Mouse (Mus musculus) liver, embryonic 13.5 days (tissue): Measurements from ENCODE around the gene Clec12a. TPM values are rescaled to one million over a fixed set of nuclear protein-coding genes. Genes with fewer than 3 reads are reported as not detected.

Source experiments
- ATAC-seq: fragments of 200-750 bp; cut with Nextera tagmentation; 2 replicates; pipeline ENCODE4 v1.8.0; 2017; ENCODE audit warnings: low read depth, mild to moderate bottlenecking, moderate number of reproducible peaks, moderate library complexity
- DNase-seq: peaks from one replicate; pipeline ENCODE4 v3.0.0; 2022
- H3K27ac ChIP-seq: fragments of 300-500 bp; sonication (generic); 2 replicates; pipeline ENCODE4 v1.5.1; 2015; ENCODE audit warnings: moderate library complexity, mild to moderate bottlenecking, inconsistent platforms
- H3K27me3 ChIP-seq: fragments of 300-500 bp; sonication (generic); 2 replicates; pipeline ENCODE4 v1.6.1; 2015; ENCODE audit warnings: mild to moderate bottlenecking, inconsistent platforms
- H3K36me3 ChIP-seq: fragments of 300-500 bp; sonication (generic); 2 replicates; pipeline ENCODE4 v1.6.1; 2015; ENCODE audit warnings: mild to moderate bottlenecking, inconsistent platforms
- H3K4me1 ChIP-seq: fragments of 300-500 bp; sonication (generic); replicated peaks from 2 replicates; pipeline ENCODE4 v1.6.1; 2015; ENCODE audit warnings: inconsistent platforms
- H3K4me2 ChIP-seq: fragments of 300-500 bp; sonication (generic); 2 replicates; pipeline ENCODE4 v1.6.1; 2015; ENCODE audit warnings: inconsistent platforms, mild to moderate bottlenecking, moderate library complexity
- H3K4me3 ChIP-seq: fragments of 300-500 bp; sonication (generic); replicated peaks from 2 replicates; pipeline ENCODE4 v1.5.1; 2015; ENCODE audit warnings: mild to moderate bottlenecking, inconsistent platforms
- H3K9ac ChIP-seq: fragments of 300-500 bp; sonication (generic); 2 replicates; pipeline ENCODE4 v1.6.1; 2015; ENCODE audit warnings: mild to moderate bottlenecking, inconsistent platforms
- H3K9me3 ChIP-seq: fragments of 300-500 bp; sonication (generic); replicated peaks from 2 replicates; pipeline ENCODE4 v1.6.1; 2016; ENCODE audit warnings: inconsistent platforms
- WGBS: fragments of 180-500 bp; shearing (Covaris S2); methylation state at CpG from one replicate; pipeline ENCODE4 v1.1.7; 2015; ENCODE audit not compliant: insufficient replicate concordance; 5-methylcytosine and 5-hydroxymethylcytosine counted together
- polyA plus RNA-seq: library from polyadenylated mRNA; unstranded; fragments of >200 nt; fragmentation: Nextera tagmentation; extraction: Ambion mirVana; gene quantifications from 2 replicates; pipeline ENCODE4 v1.2.1, GENCODE M21; 2015

Clec12a gene
- polyA plus RNA-seq, 1 experiment from 2014 or later, result 5.7 TPM

GRCm38 (mm10) chr6:129380454-129380853 is 38.0 kb downstream of the Clec12a start:
- no peak overlapping the region for H3K27ac ChIP-seq
- no peak overlapping the region for H3K9ac ChIP-seq
- no peak overlapping the region for H3K4me2 ChIP-seq
- WGBS, result 62% methylated on average over 4 of the region's 4 CpGs
- no peaks in the 10 kb centered on the region for H3K4me1 ChIP-seq
- no peak for DNase-seq
- H3K27me3 ChIP-seq, result no peaks in the 10 kb centered on the region
- no peaks in the 10 kb centered on the region for H3K36me3 ChIP-seq
- H3K9me3 ChIP-seq, result no peaks in the 10 kb centered on the region
- ATAC-seq, result no peak
- no peak overlapping the region for H3K4me3 ChIP-seq

- no peak overlapping the region for H3K27ac ChIP-seq
- WGBS, result 48% methylated on average over 1 of the region's 1 CpGs
- H3K4me2 ChIP-seq, result no peak overlapping the region
- no peaks in the 10 kb centered on the region for H3K4me1 ChIP-seq
- H3K36me3 ChIP-seq, result no peaks in the 10 kb centered on the region
- H3K27me3 ChIP-seq, result no peaks in the 10 kb centered on the region
- H3K4me3 ChIP-seq, result no peak overlapping the region
- ATAC-seq, result no peak
- no peaks in the 10 kb centered on the region for H3K9me3 ChIP-seq
- DNase-seq, result no peak
- no peak overlapping the region for H3K9ac ChIP-seq
Measured at GRCm38 (mm10) chr6:129381736-129382135, 39.2 kb downstream of the Clec12a start.

- no peak for DNase-seq
- no peaks in the 10 kb centered on the region for H3K9me3 ChIP-seq
- no peak overlapping the region for H3K4me2 ChIP-seq
- no peaks in the 10 kb centered on the region for H3K27me3 ChIP-seq
- no peak overlapping the region for H3K9ac ChIP-seq
- no peaks in the 10 kb centered on the region for H3K36me3 ChIP-seq
- H3K4me3 ChIP-seq, result no peak overlapping the region
- H3K4me1 ChIP-seq, result no peaks in the 10 kb centered on the region
- no peak for ATAC-seq
- 77% methylated on average over 3 of the region's 3 CpGs for WGBS
- no peak overlapping the region for H3K27ac ChIP-seq
Measured at GRCm38 (mm10) chr6:129383466-129383865, 41.0 kb downstream of the Clec12a start.

GRCm38 (mm10) chr6:129385000-129385399 is 42.5 kb downstream of the Clec12a start:
- ATAC-seq, result no peak
- 71% methylated on average over 4 of the region's 4 CpGs for WGBS
- H3K4me3 ChIP-seq, result no peak overlapping the region

GRCm38 (mm10) chr6:129385774-129386173 is 43.3 kb downstream of the Clec12a start, which contains the start of gene Clec12b:
TSS of gene Clec12b (minus strand) at chr6:129385874.
- H3K9ac ChIP-seq, result no peak within 1 kb of the TSS
- H3K27ac ChIP-seq, result no peak within 1 kb of the TSS
- H3K4me1 ChIP-seq, result no peaks in the 10 kb centered on the region
- H3K27me3 ChIP-seq, result no peaks in the 10 kb centered on the region
- H3K36me3 ChIP-seq, result no peaks in the 10 kb centered on the region
- 61% methylated on average over 2 of the region's 2 CpGs for WGBS
- DNase-seq (no peak), ATAC-seq (no peak)
- no peak within 1 kb of the TSS for H3K4me3 ChIP-seq
- H3K4me2 ChIP-seq, result no peak within 1 kb of the TSS
- no peaks in the 10 kb centered on the region for H3K9me3 ChIP-seq

More at GRCm38 (mm10) chr6:129385000-129385399, 42.5 kb downstream of the Clec12a start:
- no peaks in the 10 kb centered on the region for H3K9me3 ChIP-seq
- no peak overlapping the region for H3K9ac ChIP-seq
- no peak overlapping the region for H3K4me2 ChIP-seq
- DNase-seq, result no peak
- no peaks in the 10 kb centered on the region for H3K36me3 ChIP-seq
- H3K4me1 ChIP-seq, result no peaks in the 10 kb centered on the region
- H3K27me3 ChIP-seq, result no peaks in the 10 kb centered on the region
- no peak overlapping the region for H3K27ac ChIP-seq

GRCm38 (mm10) chr6:129393087-129393720 is 50.7 kb downstream of the Clec12a start:
- Histone ChIP-seq H3K27me3 (no peaks in the 10 kb centered on the region), H3K4me3 (no peak overlapping the region), H3K9ac (no peak overlapping the region), H3K27ac (no peak overlapping the region), H3K4me2 (no peak overlapping the region), H3K9me3 (no peaks in the 10 kb centered on the region), H3K4me1 (no peaks in the 10 kb centered on the region), H3K36me3 (no peaks in the 10 kb centered on the region)
- WGBS, result 11% methylated on average over 2 of the region's 2 CpGs
- no peak for DNase-seq
- ATAC-seq, result no peak

GRCm38 (mm10) chr6:129393732-129394131 is 51.2 kb downstream of the Clec12a start:
- Histone ChIP-seq H3K9ac (no peak overlapping the region), H3K4me1 (no peaks in the 10 kb centered on the region), H3K4me2 (no peak overlapping the region), H3K9me3 (no peaks in the 10 kb centered on the region), H3K27ac (no peak overlapping the region), H3K4me3 (no peak overlapping the region), H3K27me3 (no peaks in the 10 kb centered on the region), H3K36me3 (no peaks in the 10 kb centered on the region)
- DNase-seq (no peak), ATAC-seq (no peak)
- 57% methylated on average over 6 of the region's 6 CpGs for WGBS

GRCm38 (mm10) chr6:129396997-129397396 is 54.5 kb downstream of the Clec12a start, which contains the start of gene Clec1b:
TSS of gene Clec1b (plus strand) at chr6:129397297.
- Histone ChIP-seq H3K4me2 (no peak within 1 kb of the TSS), H3K4me3 (no peak within 1 kb of the TSS), H3K9me3 (no peaks in the 10 kb centered on the region), H3K27ac (peak within 1 kb of the TSS; percentile 39; the same call in 1 of the 2 replicates), H3K4me1 (no peaks in the 10 kb centered on the region), H3K9ac (no peak within 1 kb of the TSS), H3K36me3 (no peaks in the 10 kb centered on the region), H3K27me3 (no peaks in the 10 kb centered on the region)
- DNase-seq, result no peak
- no peak for ATAC-seq
- 40% methylated on average over 8 of the region's 8 CpGs for WGBS

GRCm38 (mm10) chr6:129399945-129400344 is 57.5 kb downstream of the Clec12a start:
- no peaks in the 10 kb centered on the region for H3K27me3 ChIP-seq
- no peak overlapping the region for H3K9ac ChIP-seq
- no peak overlapping the region for H3K4me3 ChIP-seq
- WGBS, result 42% methylated on average over 6 of the region's 6 CpGs
- no peaks in the 10 kb centered on the region for H3K36me3 ChIP-seq
- H3K27ac ChIP-seq, result 0 out of 2 replicates have a peak overlapping the region, but pooled peaks have one; percentile 9
- H3K4me2 ChIP-seq, result no peak overlapping the region
- ATAC-seq (no peak), DNase-seq (no peak)
- H3K9me3 ChIP-seq, result no peaks in the 10 kb centered on the region
- H3K4me1 ChIP-seq, result no peaks in the 10 kb centered on the region

- Histone ChIP-seq H3K4me2 (no peak overlapping the region), H3K36me3 (no peaks in the 10 kb centered on the region), H3K27ac (no peak overlapping the region), H3K9me3 (no peaks in the 10 kb centered on the region), H3K4me3 (no peak overlapping the region), H3K27me3 (no peaks in the 10 kb centered on the region), H3K4me1 (no peaks in the 10 kb centered on the region), H3K9ac (no peak overlapping the region)
- DNase-seq (no peak), ATAC-seq (no peak)
- WGBS, result 60% methylated on average over 2 of the region's 2 CpGs
Measured at GRCm38 (mm10) chr6:129402404-129402803, 59.9 kb downstream of the Clec12a start.

- no peaks in the 10 kb centered on the region for H3K9me3 ChIP-seq
- no peak overlapping the region for H3K27ac ChIP-seq
- no peak for DNase-seq
- H3K4me1 ChIP-seq, result no peaks in the 10 kb centered on the region
- no peak overlapping the region for H3K4me2 ChIP-seq
- no peaks in the 10 kb centered on the region for H3K27me3 ChIP-seq
- WGBS, result 76% methylated on average over 6 of the region's 6 CpGs
- no peak overlapping the region for H3K4me3 ChIP-seq
- no peak overlapping the region for H3K9ac ChIP-seq
- no peak for ATAC-seq
- no peaks in the 10 kb centered on the region for H3K36me3 ChIP-seq
Measured at GRCm38 (mm10) chr6:129403391-129403790, 60.9 kb downstream of the Clec12a start.

- Histone ChIP-seq H3K27me3 (no peaks in the 10 kb centered on the region), H3K4me2 (no peak overlapping the region), H3K9ac (no peak overlapping the region), H3K4me1 (no peaks in the 10 kb centered on the region), H3K9me3 (no peaks in the 10 kb centered on the region), H3K27ac (no peak overlapping the region), H3K36me3 (no peaks in the 10 kb centered on the region), H3K4me3 (no peak overlapping the region)
- ATAC-seq (no peak), DNase-seq (no peak)
Measured at GRCm38 (mm10) chr6:129405999-129406398, 63.5 kb downstream of the Clec12a start.
